Mouse (Mus musculus) neural tube, embryonic 10.5 days (tissue): Measurements from ENCODE around the gene Pik3r4.

Experiments used
- DNase-seq: peaks from one replicate; pipeline ENCODE4 v3.0.0-alpha.2; 2017; ENCODE audit warnings: low spot score; ENCODE audit errors: extremely low spot score

Pik3r4 gene

DNA sequence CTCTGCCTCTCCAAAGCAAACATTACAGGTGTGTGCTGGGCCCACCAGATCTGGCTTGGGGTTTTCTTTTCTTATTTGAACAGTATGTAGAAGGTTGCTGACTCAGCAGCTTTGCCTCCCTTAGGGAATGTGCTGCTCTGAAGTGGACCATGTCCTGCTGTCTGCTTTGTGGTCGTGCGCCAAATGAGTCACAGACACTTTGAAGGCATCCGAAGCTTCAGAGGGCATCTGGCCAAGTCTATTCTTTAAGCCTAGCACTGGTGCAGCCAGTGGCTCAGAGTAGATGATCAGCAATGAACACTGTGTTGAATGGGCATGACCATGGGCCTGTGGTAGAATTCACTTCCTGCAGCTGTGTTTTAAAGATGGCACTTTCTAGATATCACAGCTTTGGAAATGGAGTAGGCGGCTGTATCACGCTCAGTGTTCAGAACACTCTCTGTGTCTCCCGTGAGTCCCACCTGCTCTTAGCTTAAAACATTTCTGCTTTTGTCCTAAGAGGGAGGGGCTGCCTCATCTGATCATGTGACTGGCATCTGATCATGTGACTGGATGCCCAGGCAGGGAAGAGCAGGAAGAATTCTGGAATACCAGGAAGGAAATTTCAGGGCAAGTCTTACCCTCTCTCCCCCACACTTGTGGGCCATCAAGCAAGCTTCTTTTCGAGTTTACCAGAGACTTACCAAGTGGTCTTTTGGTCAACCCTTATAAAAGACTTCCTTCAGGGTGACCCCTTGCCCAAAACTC is 54.2 kb downstream of the Pik3r4 start:
- DNase-seq, result no peak

DNA sequence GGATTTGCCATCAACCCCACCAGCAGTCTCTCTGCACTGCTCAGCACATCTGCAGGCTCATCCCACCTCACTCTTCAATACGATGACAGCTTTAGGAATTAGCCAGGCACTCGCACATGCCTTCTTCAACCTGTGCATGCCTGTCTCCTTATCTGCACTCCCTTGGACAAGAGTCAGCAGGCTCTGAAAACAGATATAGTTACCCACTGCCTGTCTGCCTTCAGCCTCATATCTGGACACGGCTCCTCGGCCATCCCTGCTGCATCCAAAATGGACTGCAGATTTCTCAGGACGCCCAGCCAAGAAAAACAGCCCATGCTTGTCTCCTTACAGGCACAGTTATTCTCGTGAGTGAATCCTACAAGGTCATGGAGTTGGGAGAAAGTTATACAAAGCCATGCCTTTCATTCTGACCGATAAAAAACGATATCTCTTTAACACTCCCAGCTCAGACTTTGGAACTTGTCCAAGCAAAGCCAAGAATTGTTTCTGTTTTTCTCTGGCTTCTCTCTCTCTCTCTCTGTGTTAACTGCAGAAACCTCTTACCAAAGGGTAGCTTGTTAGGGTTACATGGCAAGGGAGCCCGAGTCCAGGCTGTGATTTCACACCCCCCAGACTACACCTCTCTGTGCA is 55.1 kb downstream of the Pik3r4 start:
- no peak for DNase-seq

DNA sequence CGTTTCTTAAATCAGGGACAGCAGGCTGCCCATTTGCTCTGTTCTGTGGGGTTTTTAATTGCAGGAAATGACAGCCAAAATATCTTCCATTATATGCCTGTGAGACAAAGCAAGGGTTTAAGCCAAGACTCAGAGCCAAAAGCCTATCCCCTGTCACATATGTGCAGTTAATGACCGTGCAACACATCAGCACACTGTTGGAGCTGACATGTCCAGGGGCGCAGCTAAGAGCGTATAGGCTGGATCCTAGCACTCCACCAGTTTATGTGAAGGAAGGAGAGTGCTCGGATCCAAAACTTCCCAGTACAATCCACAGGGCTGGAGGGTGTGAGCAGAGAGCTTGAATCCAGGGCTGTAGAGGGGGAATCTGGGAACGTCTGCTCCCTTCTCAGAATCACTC is 57.9 kb downstream of the Pik3r4 start:
- DNase-seq, result no peak

GRCm38 (mm10) chr9:105701966-105702365 is 59.2 kb downstream of the Pik3r4 start:
- no peak for DNase-seq

DNA sequence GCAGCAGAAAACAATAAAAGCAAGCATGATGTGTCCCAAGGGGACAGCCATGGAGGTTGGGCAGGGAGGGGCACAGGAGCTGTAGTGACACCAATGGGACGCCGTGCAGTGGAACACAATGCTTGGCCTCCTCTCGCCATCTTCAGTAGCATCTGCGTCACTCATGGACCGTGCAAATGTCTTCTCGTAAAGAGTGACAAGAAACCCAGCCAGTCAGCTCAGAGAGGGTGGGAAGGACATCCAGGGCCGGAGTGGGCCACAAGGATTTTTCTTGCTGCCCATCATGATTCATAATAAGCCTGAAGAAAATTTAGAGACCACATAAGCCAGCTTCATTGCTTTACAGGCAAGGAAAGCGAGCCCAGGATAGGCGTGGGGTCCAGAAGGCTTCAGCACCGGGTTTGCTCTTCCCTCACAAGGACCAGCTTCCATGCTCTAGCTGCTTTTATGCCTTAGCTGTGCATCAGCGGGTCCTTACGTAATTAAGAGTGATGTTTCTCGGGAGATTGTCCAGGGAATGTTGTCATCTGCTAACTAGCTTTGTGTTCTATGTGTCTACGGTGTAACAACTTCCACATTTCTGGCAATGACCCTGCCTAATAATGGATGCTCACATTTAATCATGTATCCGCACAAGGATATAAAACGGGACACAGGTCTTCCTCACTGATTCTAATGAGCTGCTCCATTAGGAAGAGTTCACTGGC is 61.6 kb downstream of the Pik3r4 start:
- DNase-seq, result no peak

GRCm38 (mm10) chr9:105705011-105705410 is 62.2 kb downstream of the Pik3r4 start:
- no peak for DNase-seq

DNA sequence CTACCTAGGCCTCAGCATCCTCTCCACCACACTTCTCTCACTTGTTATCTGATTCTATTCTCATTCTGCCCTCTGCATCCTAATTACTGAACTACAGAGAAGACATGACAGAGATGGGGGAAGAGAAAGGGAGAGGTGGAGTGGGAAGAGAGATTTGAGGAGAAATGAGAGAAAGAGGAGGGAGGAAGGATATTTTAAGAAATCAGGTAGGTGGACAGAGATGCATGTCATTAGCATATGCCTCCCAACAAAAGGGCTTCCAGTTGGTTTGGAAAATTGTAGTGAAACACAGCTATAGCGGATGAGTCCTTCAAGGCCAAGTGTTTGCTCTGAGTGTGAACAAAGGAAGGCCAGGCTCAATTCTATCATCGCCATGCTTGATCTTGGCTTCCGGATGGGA is 69.3 kb downstream of the Pik3r4 start:
- no peak for DNase-seq

DNA sequence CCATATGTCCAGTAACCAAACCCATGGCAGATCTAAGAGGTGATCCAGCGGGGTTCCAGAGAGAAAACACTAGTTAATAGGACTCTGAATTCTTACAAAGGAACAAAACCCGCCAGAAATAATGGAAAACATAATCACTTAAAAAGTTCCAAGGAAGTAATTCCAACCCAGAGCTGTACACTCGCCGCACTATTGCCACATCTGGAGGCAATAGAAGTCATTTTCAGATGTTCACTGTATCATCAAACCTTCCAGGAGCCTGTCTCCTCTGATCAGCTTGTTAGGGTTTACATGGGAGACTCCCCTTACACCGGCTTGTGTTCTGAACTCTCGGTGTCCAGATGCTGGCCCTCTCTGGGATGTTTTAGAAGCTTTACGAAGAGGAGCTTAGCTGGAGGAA is 76.6 kb downstream of the Pik3r4 start:
- no peak for DNase-seq

DNA sequence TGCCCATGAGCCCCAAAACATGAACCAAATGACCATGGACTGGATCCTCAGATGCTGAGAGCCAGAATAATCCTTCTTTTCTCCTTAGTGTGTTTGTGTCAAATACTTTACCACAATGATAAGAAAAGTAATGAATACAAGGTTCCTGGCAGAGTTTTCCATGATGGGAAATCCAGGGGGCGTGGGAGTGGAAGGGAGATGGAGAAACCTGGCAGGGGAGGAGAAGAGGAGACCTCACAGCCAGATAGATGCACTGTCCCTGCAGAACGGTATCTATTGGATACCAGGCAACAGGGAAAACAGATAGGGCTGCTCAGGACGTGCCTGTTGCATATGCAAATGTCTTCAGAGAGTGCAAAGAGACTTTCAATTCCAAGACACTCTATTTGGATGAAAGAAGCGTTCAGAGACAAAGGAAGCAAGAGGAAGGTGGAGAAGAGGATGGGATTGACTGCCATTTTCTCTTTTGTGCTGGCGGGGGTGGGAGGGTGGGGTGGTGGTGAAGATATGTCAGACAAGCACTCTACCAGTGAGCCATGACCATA is 77.1 kb downstream of the Pik3r4 start:
- DNase-seq, result no peak

- no peak for DNase-seq
These were observed 77.7 kb downstream of the Pik3r4 start for GRCm38 (mm10) chr9:105720430-105720829.

GRCm38 (mm10) chr9:105731976-105732375 is 89.2 kb downstream of the Pik3r4 start:
- DNase-seq, result no peak

DNA sequence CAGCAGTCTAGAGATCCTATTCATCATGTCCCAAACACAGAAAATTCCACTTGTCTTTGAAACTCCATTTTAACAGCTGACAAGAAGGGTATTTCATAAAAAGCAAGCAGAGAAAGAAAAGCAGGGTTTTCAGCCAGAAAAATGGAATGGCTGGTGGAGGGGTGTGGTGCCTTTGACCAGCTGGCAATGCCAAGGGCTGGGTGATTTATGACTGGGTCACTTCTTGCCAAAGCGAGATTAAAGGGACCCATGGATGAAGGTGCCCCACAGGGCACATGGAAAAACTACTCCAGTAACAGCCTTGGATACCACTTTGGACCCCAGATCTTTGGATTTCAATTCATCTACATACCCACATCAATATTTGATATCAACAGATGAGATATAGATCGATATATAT is 91.9 kb downstream of the Pik3r4 start:
- DNase-seq, result no peak

- no peak for DNase-seq
These were observed 92.4 kb downstream of the Pik3r4 start for GRCm38 (mm10) chr9:105735195-105735594.
